Mouse (Mus musculus) WW6 (cell line): Measurements from ENCODE around the gene Sdc1.

Source experiments
- DNase-seq: peaks from one replicate; pipeline ENCODE4 v3.0.0-alpha.2; 2013; ENCODE audit warnings: low read depth, low spot score

Sdc1 gene

DNA sequence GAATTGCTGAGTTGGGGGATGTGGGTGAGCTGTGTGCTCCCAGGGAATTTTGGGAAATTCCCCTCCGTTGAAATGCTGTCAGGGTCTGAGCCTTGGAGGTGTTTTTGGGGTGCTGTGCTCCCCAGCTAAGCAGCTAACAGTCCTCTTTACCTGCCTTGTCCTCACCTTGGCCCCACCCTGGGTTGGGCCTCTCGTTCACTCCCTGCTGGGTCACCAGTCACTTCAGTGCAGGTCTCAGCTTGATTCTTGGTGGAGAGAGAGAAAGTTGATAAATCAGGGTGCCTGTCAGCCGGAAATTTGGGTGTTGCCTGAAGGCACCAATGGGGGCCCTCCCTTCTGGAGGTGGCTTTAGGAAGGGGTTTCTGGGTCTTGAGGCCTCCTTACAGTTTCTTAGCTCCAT lies 11.4 kb downstream of the Sdc1 start:
- DNase-seq: no peak

GRCm38 (mm10) chr12:8784189-8784588 lies 13.1 kb downstream of the Sdc1 start:
- no peak for DNase-seq

- no peak for DNase-seq
Observed at GRCm38 (mm10) chr12:8786476-8786875, 15.4 kb downstream of the Sdc1 start.

- no peak for DNase-seq
Observed at GRCm38 (mm10) chr12:8786984-8787730, 16.0 kb downstream of the Sdc1 start.

GRCm38 (mm10) chr12:8788469-8788868 lies 17.3 kb downstream of the Sdc1 start:
- no peak for DNase-seq

DNA sequence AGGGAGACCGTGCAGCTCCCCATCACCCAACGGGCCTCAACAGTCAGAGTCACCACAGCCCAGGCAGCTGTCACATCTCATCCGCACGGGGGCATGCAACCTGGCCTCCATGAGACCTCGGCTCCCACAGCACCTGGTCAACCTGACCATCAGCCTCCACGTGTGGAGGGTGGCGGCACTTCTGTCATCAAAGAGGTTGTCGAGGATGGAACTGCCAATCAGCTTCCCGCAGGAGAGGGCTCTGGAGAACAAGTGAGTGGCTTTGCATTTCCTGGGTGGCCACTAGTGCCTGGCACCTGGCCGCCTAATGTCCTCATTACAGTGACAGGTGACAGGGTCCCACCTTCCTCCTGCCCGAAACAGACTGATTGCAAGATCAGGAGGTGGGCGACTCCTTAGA lies 19.5 kb downstream of the Sdc1 start:
- no peak for DNase-seq

DNA sequence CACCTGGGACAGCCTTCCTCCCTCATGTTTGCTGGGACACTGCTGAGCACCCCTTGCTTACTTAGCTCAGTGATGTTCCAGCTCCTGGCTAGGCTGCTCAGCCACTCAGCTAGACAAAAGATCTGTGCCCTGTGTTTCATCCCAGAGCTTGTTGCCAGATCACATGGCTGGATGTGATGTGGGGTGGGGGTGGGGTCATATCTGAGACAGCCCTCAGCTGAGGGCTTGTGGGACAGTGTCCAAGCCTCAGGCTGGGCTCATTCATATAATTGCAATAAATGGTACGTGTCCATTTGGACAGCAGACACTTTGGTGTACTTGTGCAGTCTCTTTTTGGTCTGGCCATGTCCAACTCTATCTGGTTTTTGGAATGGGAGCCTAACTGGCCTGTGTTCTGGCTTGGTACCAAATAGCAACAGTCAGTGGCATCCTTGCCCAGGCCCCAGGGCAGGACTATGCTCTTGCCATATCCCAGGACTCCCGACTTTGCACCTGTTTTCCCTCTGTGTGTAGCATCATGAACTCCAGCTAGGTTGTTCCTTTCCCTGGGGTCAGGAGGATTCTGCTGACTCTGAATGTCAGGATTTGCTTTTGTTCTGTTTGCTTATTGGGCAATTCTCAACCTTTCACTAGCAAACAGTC lies 22.4 kb downstream of the Sdc1 start:
- no peak for DNase-seq

DNA sequence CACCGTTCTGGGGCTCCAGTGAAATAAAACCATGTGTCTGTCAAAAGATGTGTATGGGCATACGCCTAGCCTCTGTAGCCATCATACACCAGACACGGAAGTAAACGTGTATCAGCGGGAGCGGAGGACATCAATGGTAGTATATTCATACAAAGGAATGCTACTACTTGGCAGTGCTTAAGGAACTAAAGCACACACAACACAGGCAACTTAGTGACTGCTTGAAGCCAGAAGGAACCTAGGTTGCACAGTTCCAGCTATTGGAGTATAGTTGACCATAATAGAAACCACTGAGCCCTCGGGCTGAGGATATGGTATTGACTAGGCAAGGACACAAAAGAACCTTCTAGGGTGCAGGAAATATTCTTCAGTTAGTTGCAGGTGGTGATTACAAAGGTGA lies 26.8 kb downstream of the Sdc1 start:
- DNase-seq: no peak

- no peak for DNase-seq
Observed at GRCm38 (mm10) chr12:8798486-8799020, 27.4 kb downstream of the Sdc1 start.

DNA sequence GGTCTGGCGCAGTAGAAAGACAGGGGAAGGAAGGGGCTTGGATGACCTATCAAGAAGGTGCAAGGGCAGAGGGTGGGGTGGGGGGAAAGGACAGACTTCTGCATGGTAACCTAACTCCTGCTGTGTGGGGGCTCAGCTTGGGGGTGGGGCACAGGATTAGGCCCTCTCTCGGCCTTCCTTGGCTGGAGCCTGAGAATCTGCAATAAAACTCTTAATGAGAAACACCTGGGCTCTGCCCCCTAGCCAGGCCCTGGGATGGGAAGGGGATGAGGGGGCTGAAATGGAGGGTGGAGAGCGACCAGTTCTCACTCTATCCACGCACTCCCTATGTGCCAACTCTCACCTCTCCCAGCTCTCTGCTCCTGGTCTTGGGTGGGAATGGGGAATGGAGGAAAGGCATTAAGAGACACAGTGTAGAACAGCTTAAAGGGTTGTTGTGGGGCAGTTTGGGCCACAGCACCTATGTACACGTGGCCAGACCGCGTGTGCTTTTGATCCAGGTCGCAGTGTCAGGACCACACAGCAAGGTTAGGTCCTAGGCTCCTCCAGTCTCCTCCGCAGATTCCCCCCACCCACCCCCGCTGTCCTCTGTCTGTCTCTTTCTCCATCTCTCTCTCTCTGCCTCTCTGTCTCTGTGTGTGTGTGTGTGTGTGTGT lies 32.4 kb downstream of the Sdc1 start:
- DNase-seq: no peak

GRCm38 (mm10) chr12:8804077-8804456 lies 32.9 kb downstream of the Sdc1 start:
- DNase-seq: no peak

DNA sequence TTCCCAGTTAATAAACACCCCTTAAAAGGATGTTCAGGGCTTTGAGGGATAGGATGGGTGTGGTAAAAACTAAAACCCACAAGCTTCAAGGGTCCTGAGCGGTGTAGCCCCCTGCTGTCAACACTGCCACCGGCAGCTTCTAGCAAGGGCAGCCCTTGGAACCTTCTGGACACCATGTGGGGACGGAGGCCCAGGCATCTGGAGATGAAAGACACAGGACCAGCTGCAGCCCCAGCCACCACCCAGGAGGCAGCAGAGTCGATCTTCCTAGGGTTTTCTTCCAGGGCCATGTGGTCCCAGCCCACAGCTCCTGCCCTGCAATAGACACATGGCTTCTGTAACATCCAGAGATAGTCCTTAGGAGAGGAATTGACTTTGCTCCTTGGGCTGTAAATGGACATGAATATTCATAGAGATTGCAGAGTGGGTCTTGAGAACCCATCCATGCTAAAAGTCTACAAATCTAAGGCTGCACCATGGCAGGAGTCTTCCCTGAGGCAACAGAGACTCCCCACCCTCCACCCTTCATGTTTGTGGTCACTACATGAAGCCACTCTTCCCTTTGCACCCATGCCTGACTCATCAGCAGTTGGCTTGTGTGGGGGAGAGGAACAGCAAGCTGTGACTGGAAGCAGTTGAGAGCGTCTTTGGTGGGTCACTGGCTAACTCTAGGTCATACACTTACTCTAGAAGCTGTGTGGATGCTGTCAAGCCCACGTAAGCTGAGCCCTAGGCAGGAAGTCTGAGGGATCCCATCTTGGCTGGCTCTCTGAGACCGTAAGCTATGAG lies 34.0 kb downstream of the Sdc1 start:
- DNase-seq: no peak

GRCm38 (mm10) chr12:8809086-8809485 lies 38.0 kb downstream of the Sdc1 start:
- DNase-seq: no peak

DNA sequence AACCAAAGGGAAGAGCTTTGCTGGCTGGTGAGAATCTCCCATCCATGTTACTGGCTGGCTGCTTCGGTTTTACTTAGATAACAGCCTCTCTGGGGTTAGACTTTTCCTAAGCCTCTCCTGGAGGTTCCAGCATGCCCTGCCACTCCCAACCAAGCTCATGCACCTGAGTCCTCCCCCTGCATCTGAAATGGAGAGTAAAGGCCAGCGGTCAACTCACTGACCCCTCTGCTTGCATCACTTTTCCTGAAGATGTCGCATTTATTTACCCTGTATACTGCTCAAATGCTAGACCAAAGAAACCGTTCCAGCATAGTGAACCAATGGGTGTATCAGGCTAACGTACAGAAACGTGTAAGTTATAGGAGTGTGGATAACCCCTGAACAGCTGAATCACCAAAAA lies 38.5 kb downstream of the Sdc1 start:
- DNase-seq: no peak

- no peak for DNase-seq
Observed at GRCm38 (mm10) chr12:8810966-8811365, 39.8 kb downstream of the Sdc1 start.

DNA sequence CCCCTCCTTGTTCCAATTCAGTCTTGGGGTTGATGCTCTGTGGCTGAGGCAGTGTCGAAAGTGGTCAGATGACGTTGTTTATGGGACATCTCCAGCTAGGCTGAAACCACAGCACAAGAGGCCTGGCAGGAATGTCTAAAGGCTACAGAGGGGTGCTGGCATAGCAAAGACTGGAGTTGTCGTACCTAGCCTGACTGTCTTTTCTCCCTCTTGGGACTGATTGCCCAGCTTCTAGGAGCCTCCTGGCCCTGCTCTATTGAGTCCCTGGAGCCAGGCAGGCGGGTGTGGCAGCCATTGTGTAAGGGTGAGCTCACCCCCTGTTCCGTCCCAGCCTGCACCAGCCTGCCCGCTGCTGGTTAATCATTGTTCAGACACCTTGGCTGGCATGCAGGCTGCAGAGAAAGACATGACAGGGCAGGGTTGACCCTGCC lies 40.3 kb downstream of the Sdc1 start:
- DNase-seq: no peak

- DNase-seq: no peak
Observed at GRCm38 (mm10) chr12:8811894-8812560, 40.9 kb downstream of the Sdc1 start.

DNA sequence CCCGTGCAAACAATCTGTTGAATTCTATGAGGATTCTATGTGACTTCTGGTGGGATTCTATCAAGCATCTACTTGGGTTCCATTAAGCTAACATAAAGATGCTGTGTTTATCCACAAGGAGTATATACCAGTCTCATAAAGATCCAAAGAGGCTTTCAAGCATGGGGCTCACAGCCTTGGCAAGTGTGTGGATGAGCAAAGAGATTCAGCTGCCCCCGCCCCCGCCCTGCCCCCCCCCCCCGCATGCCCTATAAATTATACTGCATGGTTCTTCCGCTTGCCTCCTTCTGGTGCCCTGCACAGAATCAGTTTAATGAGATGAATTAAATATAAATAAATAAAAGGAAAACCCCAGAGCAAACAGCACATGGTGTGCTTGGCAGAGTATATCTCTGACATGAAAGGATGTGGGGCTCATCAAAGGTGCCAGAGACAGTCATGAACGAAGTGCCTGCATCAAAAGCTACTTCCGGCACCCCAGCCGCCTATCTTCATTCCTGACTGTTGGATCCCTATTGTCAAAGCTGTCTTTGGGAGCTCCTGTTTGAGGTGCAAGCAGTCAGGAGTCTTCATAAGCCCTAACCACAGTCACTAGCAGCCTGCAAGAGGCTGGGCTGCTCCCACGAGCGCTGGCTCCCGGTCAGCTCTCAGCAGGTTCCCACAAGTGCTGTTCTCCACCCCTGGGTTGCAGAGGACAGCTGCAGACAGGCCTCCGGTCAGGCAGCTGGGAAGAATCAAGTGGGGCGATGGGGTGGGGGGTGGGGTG lies 46.5 kb downstream of the Sdc1 start:
- DNase-seq: no peak

- no peak for DNase-seq
Observed at GRCm38 (mm10) chr12:8818233-8818672, 47.1 kb downstream of the Sdc1 start.

- DNase-seq: no peak
Observed at GRCm38 (mm10) chr12:8824995-8825703, 54.0 kb downstream of the Sdc1 start.
